Comparison of ENCODE assay signal across 15 mouse cellular contexts in genomic region chr9:120658576-120658975, GRCm38 (mm10).
DNase-seq lines count a peak whose midpoint lies in the region; ATAC-seq lines count a peak whose summit lies in the region.
"Had no signal": no experiment of that assay in that cellular context is flagged by ENCODE, and none has a peak within 500 bp of the region (broad histone marks: within the 10 kb centered on the region; RNA-seq: fewer than 3 reads in every experiment).

No protein-coding gene starts in this region.

- 80% methylated on average over 2 of the region's 2 CpGs for WGBS in hindbrain, embryonic 10.5 days
- 83% methylated on average over 2 of the region's 2 CpGs for whole genome bisulfite sequencing in hindbrain, embryonic 14.5 days
- 63% methylated on average over 2 of the region's 2 CpGs for WGBS in embryonic facial prominence, embryonic 15.5 days
- 65% methylated on average over 2 of the region's 2 CpGs for WGBS in heart, embryonic 12.5 days
- WGBS in limb, embryonic 15.5 days = 61% methylated on average over 2 of the region's 2 CpGs

- H3K4me1 ChIP-seq in hindbrain, embryonic 10.5 days (replicated peaks) = peaks cover 29% of the 10 kb centered on the region
- H3K4me1 ChIP-seq in hindbrain, embryonic 14.5 days (replicated peaks; ENCODE audit: control insufficient read depth, insufficient read depth, low read length) = peaks cover 6% of the 10 kb centered on the region; the same call in 1 of the 2 replicates
- H3K4me1 ChIP-seq in embryonic facial prominence, embryonic 15.5 days = peaks cover 21% of the 10 kb centered on the region; the same call in 1 of the 2 replicates
- H3K4me1 ChIP-seq in heart, embryonic 12.5 days (replicated peaks) = peaks cover 18% of the 10 kb centered on the region; the same call in 1 of the 2 replicates
- H3K4me1 ChIP-seq in limb, embryonic 15.5 days = peaks cover 53% of the 10 kb centered on the region

- H3K9ac ChIP-seq in hindbrain, embryonic 14.5 days = no peak overlapping the region
- H3K9ac ChIP-seq in embryonic facial prominence, embryonic 15.5 days = no peak overlapping the region
- H3K9ac ChIP-seq in heart, embryonic 12.5 days = no peak overlapping the region
- H3K9ac ChIP-seq in limb, embryonic 15.5 days = no peak overlapping the region
- H3K9ac ChIP-seq: lung, embryonic 14.5 days had no signal

- H3K9me3 ChIP-seq in hindbrain, embryonic 10.5 days = no peaks in the 10 kb centered on the region
- H3K9me3 ChIP-seq in hindbrain, embryonic 14.5 days (ENCODE audit: control insufficient read depth, low read length) = no peaks in the 10 kb centered on the region
- H3K9me3 ChIP-seq in embryonic facial prominence, embryonic 15.5 days (replicated peaks) = no peaks in the 10 kb centered on the region
- no peaks in the 10 kb centered on the region for H3K9me3 ChIP-seq in heart, embryonic 12.5 days (replicated peaks)
- no peaks in the 10 kb centered on the region for H3K9me3 ChIP-seq in limb, embryonic 15.5 days

- no peak for DNase-seq in hindbrain, embryonic 10.5 days (ENCODE audit: low spot score)
- DNase-seq in hindbrain, embryonic 14.5 days (ENCODE audit: low spot score) = no peak
- no peak for DNase-seq in embryo, embryonic 10.5 days (ENCODE audit: low spot score)
- DNase-seq: adrenal gland, postnatal 10 days; cerebellum, postnatal 14 days; kidney, postnatal 10 days; layer of hippocampus, adult 9-11 months; lung, embryonic 14.5 days; right cerebral cortex, postnatal 25 days had no signal

- H3K36me3 ChIP-seq in hindbrain, embryonic 10.5 days = no peaks in the 10 kb centered on the region
- H3K36me3 ChIP-seq in hindbrain, embryonic 14.5 days (replicated peaks; ENCODE audit: control insufficient read depth, insufficient read depth) = no peaks in the 10 kb centered on the region
- H3K36me3 ChIP-seq in embryonic facial prominence, embryonic 15.5 days = no peaks in the 10 kb centered on the region
- H3K36me3 ChIP-seq in heart, embryonic 12.5 days = no peaks in the 10 kb centered on the region
- no peaks in the 10 kb centered on the region for H3K36me3 ChIP-seq in limb, embryonic 15.5 days

- no peak overlapping the region for H3K4me3 ChIP-seq in hindbrain, embryonic 10.5 days
- H3K4me3 ChIP-seq in hindbrain, embryonic 14.5 days (replicated peaks; ENCODE audit: low read length) = no peak overlapping the region
- H3K4me3 ChIP-seq in embryonic facial prominence, embryonic 15.5 days (replicated peaks) = no peak overlapping the region
- H3K4me3 ChIP-seq in heart, embryonic 12.5 days = no peak overlapping the region
- H3K4me3 ChIP-seq in limb, embryonic 15.5 days = no peak overlapping the region
- H3K4me3 ChIP-seq: erythroblast, embryonic 14.5 days had no signal

- no peaks in the 10 kb centered on the region for H3K27me3 ChIP-seq in hindbrain, embryonic 10.5 days (ENCODE audit: insufficient read depth, poor library complexity, severe bottlenecking)
- no peaks in the 10 kb centered on the region for H3K27me3 ChIP-seq in hindbrain, embryonic 14.5 days (ENCODE audit: control insufficient read depth, insufficient read depth, low read length)
- H3K27me3 ChIP-seq in embryonic facial prominence, embryonic 15.5 days = no peaks in the 10 kb centered on the region
- H3K27me3 ChIP-seq in heart, embryonic 12.5 days (replicated peaks) = peaks cover 13% of the 10 kb centered on the region; the same call in 1 of the 2 replicates
- no peaks in the 10 kb centered on the region for H3K27me3 ChIP-seq in limb, embryonic 15.5 days

- ATAC-seq in hindbrain, embryonic 14.5 days (ENCODE audit: low FRiP score) = no peak
- ATAC-seq in embryonic facial prominence, embryonic 15.5 days (ENCODE audit: insufficient number of reproducible peaks, low FRiP score, low TSS enrichment, low read depth) = peak; percentile 74; the same call in 1 of the 2 replicates
- ATAC-seq in heart, embryonic 12.5 days (ENCODE audit: insufficient number of reproducible peaks, low FRiP score) = peak; percentile 70; the same call in 1 of the 2 replicates
- ATAC-seq in limb, embryonic 15.5 days (ENCODE audit: insufficient number of reproducible peaks, low FRiP score, low TSS enrichment, low read depth) = peak; percentile 74; the same call in 1 of the 2 replicates
- no peak for ATAC-seq in inflammation-experienced regulatory T-cells, adult 6 months
- ATAC-seq: Patski had no signal

- peak overlapping the region; percentile 46; the same call in 1 of the 2 replicates for H3K27ac ChIP-seq in hindbrain, embryonic 10.5 days
- H3K27ac ChIP-seq in hindbrain, embryonic 14.5 days = no peak overlapping the region
- no peak overlapping the region for H3K27ac ChIP-seq in embryonic facial prominence, embryonic 15.5 days (replicated peaks)
- no peak overlapping the region for H3K27ac ChIP-seq in heart, embryonic 12.5 days (ENCODE audit: poor library complexity, severe bottlenecking)
- H3K27ac ChIP-seq in limb, embryonic 15.5 days = peak overlapping the region; percentile 78

- H3K4me2 ChIP-seq in hindbrain, embryonic 14.5 days (replicated peaks) = no peak overlapping the region
- no peak overlapping the region for H3K4me2 ChIP-seq in embryonic facial prominence, embryonic 15.5 days (replicated peaks)
- no peak overlapping the region for H3K4me2 ChIP-seq in heart, embryonic 12.5 days
- no peak overlapping the region for H3K4me2 ChIP-seq in limb, embryonic 15.5 days
- H3K4me2 ChIP-seq: lung, embryonic 14.5 days had no signal

Comparison
In these comparisons a context has a peak if more than half of its experiments do, and no peak if none do; other contexts are left out.
1. H3K27ac ChIP-seq: peak in hindbrain, embryonic 10.5 days (single experiment) and limb, embryonic 15.5 days (single experiment); none in hindbrain, embryonic 14.5 days (single experiment), embryonic facial prominence, embryonic 15.5 days (single experiment) and heart, embryonic 12.5 days (single experiment).
2. ATAC-seq: peak in embryonic facial prominence, embryonic 15.5 days (single experiment), heart, embryonic 12.5 days (single experiment) and limb, embryonic 15.5 days (single experiment); none in hindbrain, embryonic 14.5 days (single experiment) and inflammation-experienced regulatory T-cells, adult 6 months (single experiment).